23 mouse cellular contexts compared by ENCODE assay signal in the genomic region with DNA sequence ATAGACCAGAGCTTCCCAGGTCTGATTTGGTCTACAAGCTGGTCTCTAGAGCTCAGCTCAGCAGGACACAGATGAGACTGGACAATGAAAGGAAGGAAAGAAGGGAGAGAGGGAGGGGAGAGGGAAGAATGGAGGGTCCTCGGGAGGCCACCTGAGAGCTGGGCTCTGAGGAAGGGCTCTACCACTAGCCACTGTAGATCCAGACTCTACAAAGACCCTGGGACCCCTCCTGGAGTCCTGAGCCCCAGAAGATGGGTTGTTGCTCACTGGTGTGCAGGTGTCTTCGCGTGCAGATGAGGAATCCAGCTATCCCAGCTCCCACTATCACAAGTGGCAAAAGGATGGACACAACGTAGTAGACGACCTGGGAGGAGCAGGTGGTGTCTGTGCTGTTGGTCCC. TPM values are rescaled to one million over a fixed set of nuclear protein-coding genes. Genes with fewer than 3 reads are reported as not detected.
"Had no signal": no experiment of that assay in that cellular context is flagged by ENCODE, and none has a peak within 500 bp of the region (broad histone marks: within the 10 kb centered on the region; RNA-seq: fewer than 3 reads in every experiment).

No protein-coding gene starts in this region.

- H3K4me2 ChIP-seq: limb, embryonic 13.5 days; lung, embryonic 14.5 days; neural tube, embryonic 12.5 days; neural tube, embryonic 15.5 days; stomach, embryonic 15.5 days had no signal

- H3K9ac ChIP-seq: limb, embryonic 13.5 days; lung, embryonic 14.5 days; neural tube, embryonic 12.5 days; neural tube, embryonic 15.5 days; stomach, embryonic 15.5 days had no signal

- ATAC-seq: inflammation-experienced regulatory T-cells, adult 6 months; intestine, embryonic 16.5 days; lung, postnatal 0 days had no signal

- H3K4me3 ChIP-seq: limb, embryonic 10.5 days; limb, embryonic 13.5 days; megakaryocyte, embryonic 14.5 days; midbrain, embryonic 10.5 days; neural tube, embryonic 12.5 days; neural tube, embryonic 15.5 days; stomach, embryonic 15.5 days had no signal

- H3K36me3 ChIP-seq: limb, embryonic 10.5 days; limb, embryonic 13.5 days; midbrain, embryonic 10.5 days; neural tube, embryonic 12.5 days; neural tube, embryonic 15.5 days; stomach, embryonic 15.5 days had no signal

- H3K27me3 ChIP-seq: limb, embryonic 13.5 days; neural tube, embryonic 12.5 days; neural tube, embryonic 15.5 days; stomach, embryonic 15.5 days had no signal

- H3K9me3 ChIP-seq: limb, embryonic 10.5 days; limb, embryonic 13.5 days; midbrain, embryonic 10.5 days; neural tube, embryonic 12.5 days; neural tube, embryonic 15.5 days; stomach, embryonic 15.5 days had no signal

- H3K27ac ChIP-seq: limb, embryonic 10.5 days; limb, embryonic 13.5 days; midbrain, embryonic 10.5 days; neural tube, embryonic 12.5 days; neural tube, embryonic 15.5 days; stomach, embryonic 15.5 days had no signal

- DNase-seq: kidney, adult 18-20 months; kidney, adult 9 months; kidney, postnatal 14 days; kidney, postnatal 4 days; lung, embryonic 14.5 days; lung, postnatal 36 days; midbrain, embryonic 14.5 days; right cerebral cortex, adult 18-20 months; right cerebral cortex, postnatal 14 days; right cerebral cortex, postnatal 4 days; thymus, postnatal 36 days had no signal

- H3K4me1 ChIP-seq: neural tube, embryonic 12.5 days; neural tube, embryonic 15.5 days had no signal

RNA-seq across cellular contexts. Expression of gene Tnfrsf14, which starts 5.4 kb away (rescaled TPM):
- polyA plus RNA-seq: midbrain, embryonic 14.5 days had no signal

RNA-seq across cellular contexts. Expression of gene Hes5, which starts 37.8 kb away (rescaled TPM):
- total RNA-seq: liver, adult 2 months had no signal
- polyA plus RNA-seq: liver, adult 2 months had no signal

RNA-seq across cellular contexts. Expression of gene Mmel1, which starts 53.5 kb away (rescaled TPM):
- total RNA-seq: liver, adult 2 months had no signal
- polyA plus RNA-seq: inflammation-experienced regulatory T-cells, adult 6 months; kidney, embryonic 16.5 days had no signal
